Mouse (Mus musculus) olfactory bulb, adult 2 months (tissue): ENCODE measurements around the gene Phf12.

Experiments used
- CTCF ChIP-seq: fragments of 200-500 bp; IDR thresholded peaks from 2 replicates; pipeline ENCODE4 v1.5.1; 2012; ENCODE audit warnings: low read depth, mild to moderate bottlenecking, low read length, moderate library complexity; ENCODE audit not compliant: insufficient read depth
- POLR2A ChIP-seq: fragments of 200-500 bp; IDR thresholded peaks from 2 replicates; pipeline ENCODE4 v1.6.1; 2012; ENCODE audit warnings: mild to moderate bottlenecking, low read depth, low read length, moderate library complexity; ENCODE audit not compliant: insufficient read depth

GRCm38 (mm10) chr11:77947860-77948259 lies 34.7 kb upstream of the Phf12 start:
- no peak for TF ChIP-seq CTCF
- TF ChIP-seq POLR2A, result no peak
